Mouse (Mus musculus) cerebellum, adult 2 months (tissue): ENCODE data around the gene Rbm25. TPM values are rescaled to one million over a fixed set of nuclear protein-coding genes. Genes with fewer than 3 reads are reported as not detected.
"Not testable (repeated sequence)": the region's sequence is repeated elsewhere in the genome, so short reads cannot be mapped to it uniquely, and the experiment has no call there.

ENCODE experiments used
- DNase-seq, 2 experiments: peaks; one replicate each; pipeline ENCODE4 v3.0.0; 2021
- H3K27ac ChIP-seq: fragments of 200-500 bp; 2 replicates; pipeline ENCODE4 v1.5.1; 2012; ENCODE audit warnings: low read length, control low read depth, inconsistent platforms; ENCODE audit not compliant: insufficient read depth
- H3K27me3 ChIP-seq: fragments of 200-500 bp; 2 replicates; pipeline ENCODE4 v1.6.1; 2012; ENCODE audit warnings: inconsistent platforms, mild to moderate bottlenecking, low read length, moderate library complexity; ENCODE audit not compliant: control insufficient read depth, insufficient read depth
- H3K4me1 ChIP-seq: fragments of 200-500 bp; 2 replicates; pipeline ENCODE4 v1.6.1; 2011; ENCODE audit warnings: low read length; ENCODE audit not compliant: control insufficient read depth, insufficient read depth
- H3K4me3 ChIP-seq: fragments of 200-500 bp; replicated peaks from 2 replicates; pipeline ENCODE3; 2011; ENCODE audit warnings: mild to moderate bottlenecking, low read depth, low read length, control low read depth; ENCODE audit not compliant: insufficient read depth
- CTCF ChIP-seq: fragments of 200-500 bp; IDR thresholded peaks from 2 replicates; pipeline ENCODE4 v1.5.1; 2011; ENCODE audit warnings: low read depth, mild to moderate bottlenecking, control low read depth, low read length, moderate library complexity, borderline replicate concordance; ENCODE audit not compliant: insufficient read depth
- POLR2A ChIP-seq: fragments of 200-500 bp; IDR thresholded peaks from 2 replicates; pipeline ENCODE4 v1.6.1; 2011; ENCODE audit warnings: low read length, control low read depth, borderline replicate concordance; ENCODE audit not compliant: insufficient read depth
- WGBS: fragments of 180-500 bp; shearing (Covaris S2); methylation state at CpG from one replicate; pipeline ENCODE4 v1.1.7; 2018; 5-methylcytosine and 5-hydroxymethylcytosine counted together
- polyA plus RNA-seq: library from polyadenylated mRNA; depleted of rRNA; stranded (reverse); fragments of >200 nt; gene quantifications from 2 replicates; pipeline ENCODE4 v1.2.3, GENCODE M21; 2012; rRNA removed

Gene Rbm25
- polyA plus RNA-seq = 159 and 191 TPM in 2 replicates

GRCm38 (mm10) chr12:83630936-83631335 is at the start of gene Rbm25:
TSS of gene Rbm25 (plus strand) at chr12:83631236.
- H3K4me3 ChIP-seq = peak within 1 kb of the TSS; percentile 87
- not testable (repeated sequence) for H3K27me3 ChIP-seq, DNase-seq, H3K4me1 ChIP-seq
- peak within 1 kb of the TSS; percentile 31; the same call in 1 of the 2 replicates for H3K27ac ChIP-seq
- WGBS = no CpG with 5 or more reads among the region's 5 CpGs

DNA sequence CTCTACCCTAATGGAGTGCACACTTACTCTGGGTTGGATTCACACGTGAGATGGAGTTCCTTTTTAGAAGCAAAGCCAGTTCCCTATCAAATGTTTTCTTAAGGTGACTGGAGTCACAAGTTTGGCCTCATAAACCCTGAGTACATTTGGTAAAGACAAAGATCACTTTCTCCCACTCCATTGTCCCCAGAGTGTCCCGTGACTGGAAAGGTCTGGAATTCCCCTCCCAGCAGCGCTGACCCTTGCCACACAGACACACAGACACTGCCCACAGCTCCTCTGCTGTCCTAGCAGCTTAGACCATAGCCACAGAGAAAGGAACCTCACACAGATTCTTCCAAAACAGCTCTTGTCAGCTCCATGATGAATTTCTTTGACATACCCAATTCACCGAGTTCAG is 48.9 kb upstream of the Rbm25 start:
- WGBS = 75% methylated on average over 4 of the region's 4 CpGs
- Histone ChIP-seq H3K27ac (peak overlapping the region; percentile 27; the same call in 1 of the 2 replicates), H3K4me1 (no peaks in the 10 kb centered on the region), H3K27me3 (no peaks in the 10 kb centered on the region), H3K4me3 (no peak overlapping the region)
- DNase-seq = no peak
- TF ChIP-seq POLR2A (no peak), CTCF (no peak)

DNA sequence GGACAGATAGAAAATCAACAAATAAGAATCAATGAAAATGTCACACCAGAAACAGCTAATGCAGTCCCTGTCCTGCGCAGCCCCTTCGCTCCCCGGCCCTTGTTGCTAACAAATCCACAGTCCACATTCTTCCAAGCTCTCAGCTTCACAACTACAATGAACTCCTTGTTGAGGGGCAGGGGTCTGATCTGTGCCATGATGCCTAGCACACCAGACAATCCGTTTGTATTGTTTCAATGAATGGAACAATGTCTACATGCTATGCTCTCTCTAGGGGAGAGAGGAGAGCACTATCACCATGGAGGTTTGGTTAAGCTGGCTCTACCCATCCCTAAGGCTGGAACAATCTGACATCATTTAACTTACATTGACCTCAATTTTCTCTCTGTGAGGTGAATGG is 48.3 kb upstream of the Rbm25 start:
- 64% methylated on average over 4 of the region's 4 CpGs for WGBS
- Histone ChIP-seq H3K27me3 (no peaks in the 10 kb centered on the region), H3K27ac (no peak overlapping the region), H3K4me3 (no peak overlapping the region), H3K4me1 (no peaks in the 10 kb centered on the region)
- no peak for TF ChIP-seq POLR2A
- TF ChIP-seq CTCF = no peak
- no peak for DNase-seq

DNA sequence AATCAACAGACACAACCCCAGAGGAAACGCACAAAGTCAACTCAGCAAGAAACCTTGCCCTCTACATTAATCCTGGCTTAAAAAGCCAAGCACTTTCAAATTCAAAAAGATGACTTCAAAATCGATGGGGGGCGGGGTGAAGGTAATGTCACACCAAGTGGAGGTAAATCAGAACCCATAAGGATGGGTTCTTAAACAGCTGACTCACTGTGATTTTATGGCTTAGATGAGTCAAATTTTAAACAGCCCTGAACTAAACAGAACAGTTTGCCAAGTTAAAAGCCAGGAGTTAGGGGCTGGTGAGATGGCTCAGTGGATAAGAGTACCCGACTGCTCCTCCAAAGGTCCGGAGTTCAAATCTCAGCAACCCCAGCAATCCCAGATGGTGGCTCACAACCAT is 44.4 kb upstream of the Rbm25 start:
- Histone ChIP-seq H3K4me3 (no peak overlapping the region), H3K27me3 (no peaks in the 10 kb centered on the region), H3K4me1 (no peaks in the 10 kb centered on the region; the same call in 1 of the 2 replicates), H3K27ac (no peak overlapping the region)
- 96% methylated on average over 5 of the region's 5 CpGs for WGBS
- no peak for DNase-seq
- TF ChIP-seq POLR2A = no peak
- TF ChIP-seq CTCF = no peak

DNA sequence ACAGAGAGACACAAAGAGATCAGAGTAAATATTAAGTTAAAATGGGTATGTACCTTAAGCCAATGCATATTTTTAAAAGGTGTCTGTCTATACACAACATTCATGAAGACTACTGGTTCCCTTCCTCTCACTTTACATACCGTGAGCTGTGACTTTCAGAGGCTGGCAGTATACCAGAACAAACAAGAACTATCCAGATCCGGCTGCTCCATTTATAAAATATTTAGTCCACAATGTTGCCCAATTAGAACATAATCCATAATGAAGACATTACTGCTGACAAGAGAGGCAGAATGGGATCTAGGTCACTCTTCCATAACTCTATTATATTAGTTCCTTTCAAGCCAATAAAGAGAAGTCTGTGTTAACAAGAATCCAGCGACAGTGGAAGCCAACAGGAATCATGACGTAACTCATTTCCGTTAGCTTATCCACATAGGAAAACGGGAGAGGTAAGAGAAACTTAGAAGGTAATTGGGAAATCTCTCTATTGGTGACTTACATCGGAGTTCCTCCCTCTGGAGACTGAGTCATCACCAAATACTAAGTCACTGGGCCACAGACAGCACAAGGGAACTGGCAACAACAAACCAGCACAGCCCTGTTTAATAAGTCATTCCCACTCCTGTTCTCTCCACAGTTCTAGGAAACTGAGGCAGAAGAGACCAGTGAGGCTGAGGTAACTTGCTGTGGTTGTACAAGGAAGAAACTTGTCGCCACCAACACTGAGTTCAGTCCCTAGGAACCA is 39.1 kb upstream of the Rbm25 start:
- no peak for DNase-seq
- H3K27ac ChIP-seq = no peak overlapping the region
- TF ChIP-seq POLR2A = no peak
- TF ChIP-seq CTCF = no peak
- 82% methylated on average over 8 of the region's 8 CpGs for WGBS
- H3K27me3 ChIP-seq = no peaks in the 10 kb centered on the region
- no peak overlapping the region for H3K4me3 ChIP-seq
- no peaks in the 10 kb centered on the region; the same call in none of the 2 replicates for H3K4me1 ChIP-seq

GRCm38 (mm10) chr12:83594454-83595040 is 36.5 kb upstream of the Rbm25 start:
- 85% methylated on average over 9 of the region's 9 CpGs for WGBS
- TF ChIP-seq CTCF (no peak), POLR2A (no peak)
- Histone ChIP-seq H3K4me3 (no peak overlapping the region), H3K4me1 (no peaks in the 10 kb centered on the region; the same call in none of the 2 replicates), H3K27ac (no peak overlapping the region), H3K27me3 (no peaks in the 10 kb centered on the region)
- DNase-seq = no peak

- no peaks in the 10 kb centered on the region; the same call in none of the 2 replicates for H3K4me1 ChIP-seq
- TF ChIP-seq CTCF (no peak), POLR2A (no peak)
- H3K4me3 ChIP-seq = peak overlapping the region; percentile 74
- H3K27ac ChIP-seq = peak overlapping the region; percentile 31; the same call in 1 of the 2 replicates
- 1% methylated on average over 20 of the region's 20 CpGs for WGBS
- no peak for DNase-seq
- H3K27me3 ChIP-seq = no peaks in the 10 kb centered on the region
Measured at GRCm38 (mm10) chr12:83596191-83596954, 34.7 kb upstream of the Rbm25 start.
